Mouse (Mus musculus) cerebellum, adult 11 months (tissue): ENCODE results near the gene Gm4881.

ENCODE experiments used
- DNase-seq: peaks from one replicate; pipeline ENCODE4 v3.0.0; 2022

The Gm4881 gene

GRCm38 (mm10) chr7:24892125-24892583, 52.1 kb downstream of the Gm4881 start:
- no peak for DNase-seq

DNA sequence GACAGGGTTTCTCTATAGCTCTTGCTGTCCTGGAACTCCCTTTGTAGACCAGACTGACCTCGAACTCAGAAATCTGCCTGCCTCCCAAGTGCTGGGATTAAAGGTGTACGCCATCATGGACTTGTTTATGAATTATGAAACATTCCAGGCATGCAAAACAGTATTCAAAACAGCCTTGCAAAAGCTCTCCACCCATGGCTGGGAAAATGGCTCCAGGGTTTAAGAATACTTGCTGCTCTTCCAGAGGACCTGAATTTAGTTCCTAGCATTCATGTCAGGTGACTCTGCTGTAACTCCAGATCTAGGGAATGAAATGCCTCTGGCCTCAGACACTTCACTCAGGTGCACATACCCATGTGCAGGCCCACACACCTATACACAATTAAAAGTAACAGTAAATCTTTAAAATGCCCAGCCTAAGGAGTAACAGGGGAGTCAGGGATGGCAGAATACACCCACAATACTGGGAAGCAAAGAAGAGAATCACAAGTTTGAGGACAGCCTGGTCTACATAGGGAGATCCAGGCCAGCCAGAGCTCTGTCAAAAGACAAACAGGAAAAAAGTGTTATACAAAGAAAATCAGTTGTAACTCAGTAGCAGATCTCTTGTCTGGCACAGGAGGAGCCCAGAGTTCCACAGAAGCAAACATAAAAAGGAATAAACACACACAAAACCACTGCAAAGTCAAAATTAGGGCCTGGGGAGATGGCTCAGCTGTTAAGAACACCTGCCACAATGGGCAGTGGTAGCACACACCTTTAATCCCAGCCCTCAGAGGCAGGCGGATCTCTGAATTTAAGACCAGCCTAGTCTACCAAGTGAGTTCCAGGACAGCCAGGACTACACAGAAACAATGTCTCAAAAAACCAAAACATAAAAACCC, 52.8 kb downstream of the Gm4881 start:
- no peak for DNase-seq

GRCm38 (mm10) chr7:24890281-24891216, 53.7 kb downstream of the Gm4881 start:
- DNase-seq, result peak; percentile 66

- no peak for DNase-seq
Observed at GRCm38 (mm10) chr7:24889431-24890220, 54.7 kb downstream of the Gm4881 start.

GRCm38 (mm10) chr7:24887096-24887495, 57.2 kb downstream of the Gm4881 start:
- DNase-seq, result no peak

GRCm38 (mm10) chr7:24886308-24886633, 58.0 kb downstream of the Gm4881 start:
- DNase-seq, result no peak

GRCm38 (mm10) chr7:24885468-24886307, 58.6 kb downstream of the Gm4881 start:
- DNase-seq, result no peak

DNA sequence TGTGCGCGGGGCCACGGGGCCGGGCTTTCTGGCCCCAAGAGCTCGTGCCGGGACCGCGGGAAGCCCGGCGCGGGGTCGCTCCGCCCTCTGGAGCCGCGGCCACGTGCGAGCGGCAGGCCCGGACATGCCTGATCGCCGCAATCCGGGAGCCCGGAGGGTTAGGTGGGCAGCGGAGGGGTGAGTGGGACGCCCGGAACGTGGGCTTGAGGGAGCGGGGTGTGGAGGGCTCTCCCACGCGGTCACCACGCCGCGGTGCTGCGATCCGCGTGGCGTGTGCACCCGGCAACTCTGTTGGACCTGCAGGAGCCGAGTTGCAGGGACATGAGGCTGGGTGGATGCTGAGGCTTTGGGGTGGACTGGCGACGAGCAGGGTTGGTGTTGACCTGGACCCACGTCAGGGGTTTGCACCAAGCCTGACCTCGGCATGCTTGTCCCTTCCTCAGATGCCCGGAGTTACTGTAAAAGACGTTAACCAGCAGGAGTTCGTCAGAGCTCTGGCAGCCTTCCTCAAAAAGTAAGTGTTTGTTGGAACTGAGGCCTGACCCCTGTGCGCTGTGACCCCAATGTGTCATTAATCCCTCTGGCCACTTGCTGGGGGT, 59.5 kb downstream of the Gm4881 start:
- no peak for DNase-seq

DNA sequence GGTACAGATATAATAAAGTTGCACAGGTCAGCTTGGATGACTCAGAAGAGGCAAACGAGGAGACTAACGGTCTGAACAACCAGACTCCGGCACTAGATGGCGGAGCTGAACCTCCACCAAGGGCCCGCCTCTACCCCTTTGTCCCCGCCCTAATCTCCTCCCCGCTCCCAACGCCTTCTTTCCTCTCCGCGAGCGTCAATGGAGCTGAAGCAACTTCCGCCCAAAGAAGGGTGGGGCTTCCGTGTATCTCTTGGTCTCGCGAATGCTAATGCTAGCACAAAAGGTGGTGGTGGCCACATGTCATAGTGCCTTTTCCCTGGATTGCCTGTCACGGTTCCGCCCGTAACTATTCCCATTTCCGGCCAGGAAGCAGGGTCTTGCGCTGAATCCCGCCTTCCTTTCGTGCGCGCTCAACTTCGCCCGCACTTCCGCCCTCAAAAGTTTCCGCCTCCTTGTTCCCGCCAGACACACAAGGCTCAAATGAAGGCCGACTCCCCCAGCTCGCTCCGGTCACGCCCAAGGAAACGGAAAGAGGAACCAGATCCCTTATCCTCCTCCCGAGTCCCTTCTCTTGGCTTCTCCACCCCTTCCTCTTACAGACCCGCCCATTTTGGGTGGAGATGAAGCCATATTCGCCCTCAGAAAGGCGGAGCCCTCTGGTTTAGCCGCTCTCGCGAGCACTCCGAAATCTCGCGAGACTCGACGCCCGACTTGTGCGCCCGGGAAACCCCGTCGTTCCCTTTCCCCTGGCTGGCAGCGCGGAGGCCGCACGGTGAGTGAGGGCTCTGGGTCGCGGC, 60.2 kb downstream of the Gm4881 start, which contains the start of gene Rps19:
Rps19 (plus strand) TSS at position 476 of the 797 bp plus-strand sequence.
- peak; percentile 98 for DNase-seq

GRCm38 (mm10) chr7:24882416-24883199, 61.7 kb downstream of the Gm4881 start:
- DNase-seq, result no peak

DNA sequence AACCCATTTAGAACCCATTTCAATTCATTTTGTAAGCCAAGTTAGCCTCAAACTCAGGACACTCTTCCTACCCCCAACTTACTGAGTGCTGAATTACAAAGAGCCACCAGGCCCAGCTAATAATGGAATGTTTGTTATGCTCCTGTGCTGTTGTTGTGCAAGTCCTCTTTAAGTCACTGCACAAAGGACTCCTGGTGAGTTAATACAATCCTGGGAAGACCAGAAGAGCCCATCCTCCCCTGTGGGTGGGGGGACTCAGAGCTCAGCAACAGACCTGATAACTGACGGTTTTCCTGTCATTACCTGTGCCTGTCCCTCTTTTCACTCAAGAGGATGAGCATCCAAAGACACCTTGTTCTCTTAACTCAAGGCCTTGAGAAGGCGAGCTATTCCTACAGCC, 64.7 kb downstream of the Gm4881 start:
- no peak for DNase-seq

DNA sequence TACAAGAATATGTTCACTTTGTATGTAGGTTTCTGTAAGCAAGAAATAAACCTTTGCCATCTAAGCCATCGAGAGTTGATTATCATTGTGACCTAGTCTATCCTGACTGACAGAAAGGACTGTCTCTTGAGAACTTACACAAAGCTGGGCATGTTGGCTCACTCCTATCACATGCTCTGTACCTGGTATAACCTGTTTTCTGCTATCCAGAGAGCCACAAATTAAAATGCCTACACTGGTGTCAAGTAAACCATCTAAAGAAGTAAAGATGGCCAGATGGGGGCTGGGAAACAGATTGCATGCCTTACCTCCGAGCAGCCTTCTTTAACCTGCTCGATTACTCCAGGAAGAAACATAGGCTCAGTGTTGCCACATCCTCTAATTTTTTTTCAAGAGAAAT, 66.7 kb downstream of the Gm4881 start:
- no peak for DNase-seq
